Mouse (Mus musculus) neural tube, embryonic 11.5 days (tissue): ENCODE measurements around the gene H2-Ob. TPM values are rescaled to one million over a fixed set of nuclear protein-coding genes. Genes with fewer than 3 reads are reported as not detected.
A peak's percentile ranks its signal among the peaks of the same experiment; 100 is the strongest.

Source experiments
- ATAC-seq: fragments of 200-750 bp; cut with Nextera tagmentation; 2 replicates; pipeline ENCODE4 v1.8.0; 2017; ENCODE audit warnings: moderate number of reproducible peaks, mild to moderate bottlenecking, moderate TSS enrichment, moderate library complexity; ENCODE audit not compliant: insufficient read depth, low FRiP score, low TSS enrichment
- DNase-seq: peaks from one replicate; pipeline ENCODE4 v3.0.0-alpha.2; 2015; ENCODE audit warnings: low spot score
- H3K27ac ChIP-seq: fragments of 300-500 bp; sonication (generic); 2 replicates; pipeline ENCODE4 v1.5.1; 2014; ENCODE audit warnings: low read depth, mild to moderate bottlenecking, low read length
- H3K27me3 ChIP-seq: fragments of 300-500 bp; sonication (generic); 2 replicates; pipeline ENCODE4 v1.6.1; 2014; ENCODE audit warnings: mild to moderate bottlenecking, low read length, mixed read lengths; ENCODE audit not compliant: control insufficient read depth, insufficient read depth
- H3K36me3 ChIP-seq: fragments of 300-500 bp; sonication (generic); 2 replicates; pipeline ENCODE4 v1.6.1; 2014; ENCODE audit warnings: mild to moderate bottlenecking, low read length, moderate library complexity, mixed read lengths; ENCODE audit not compliant: control insufficient read depth, insufficient read depth
- H3K4me1 ChIP-seq: fragments of 300-500 bp; sonication (generic); 2 replicates; pipeline ENCODE4 v1.6.1; 2014; ENCODE audit warnings: low read length, mixed read lengths; ENCODE audit not compliant: control insufficient read depth, insufficient read depth
- H3K4me2 ChIP-seq: fragments of 300-500 bp; sonication (generic); 2 replicates; pipeline ENCODE4 v1.6.1; 2014; ENCODE audit warnings: low read depth, mild to moderate bottlenecking, moderate library complexity
- H3K4me3 ChIP-seq: fragments of 300-500 bp; sonication (generic); 2 replicates; pipeline ENCODE4 v1.5.1; 2014; ENCODE audit warnings: low read depth, low read length
- H3K9ac ChIP-seq: fragments of 300-500 bp; sonication (generic); 2 replicates; pipeline ENCODE4 v1.6.1; 2014; ENCODE audit warnings: mild to moderate bottlenecking, low read length
- H3K9me3 ChIP-seq: fragments of 300-500 bp; sonication (generic); 2 replicates; pipeline ENCODE4 v1.6.1; 2016; ENCODE audit warnings: low read length; ENCODE audit not compliant: control insufficient read depth
- WGBS: fragments of 180-500 bp; shearing (Covaris S2); extraction: QIAGEN DNeasy Blood & Tissue Kit; methylation state at CpG from one replicate; pipeline ENCODE4 v1.1.7; 2014; 5-methylcytosine and 5-hydroxymethylcytosine counted together
- polyA plus RNA-seq: library from polyadenylated mRNA; unstranded; fragments of >200 nt; fragmentation: Nextera tagmentation; extraction: Ambion mirVana; gene quantifications from 2 replicates; pipeline ENCODE4 v1.2.1, GENCODE M21; 2014

H2-Ob gene
- polyA plus RNA-seq, 1 experiment from 2014 or later: not detected

- Histone ChIP-seq H3K4me2 (no peak overlapping the region), H3K27me3 (peaks cover 7% of the 10 kb centered on the region), H3K9ac (no peak overlapping the region), H3K9me3 (no peaks in the 10 kb centered on the region), H3K4me3 (no peak overlapping the region), H3K36me3 (no peaks in the 10 kb centered on the region), H3K27ac (no peak overlapping the region), H3K4me1 (peaks cover 4% of the 10 kb centered on the region)
- DNase-seq (no peak), ATAC-seq (no peak)
- 90% methylated on average over 5 of the region's 5 CpGs for WGBS
Observed at GRCm38 (mm10) chr17:34260551-34260950, 21.8 kb downstream of the H2-Ob start.

DNA sequence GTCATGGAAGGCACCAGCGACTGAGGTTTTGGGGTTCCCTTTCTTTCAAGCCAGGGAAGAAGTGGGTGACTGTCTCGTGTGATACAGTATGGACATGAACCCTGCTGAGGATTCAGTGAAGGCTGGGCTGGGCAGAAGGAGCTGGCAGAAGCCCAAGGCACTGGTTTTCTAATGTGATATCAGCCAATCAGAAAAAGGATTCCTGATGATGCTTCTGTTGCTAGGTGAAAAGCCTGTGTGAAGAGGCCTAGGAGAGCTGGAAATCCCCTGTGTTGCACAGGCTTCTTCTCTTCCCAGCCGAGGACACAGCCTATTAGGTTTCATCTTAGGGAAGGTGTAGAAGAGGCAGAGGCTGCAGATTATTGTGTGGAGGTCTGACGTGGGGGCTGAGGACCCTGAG, 22.8 kb downstream of the H2-Ob start:
- Histone ChIP-seq H3K4me2 (no peak overlapping the region), H3K4me1 (peaks cover 4% of the 10 kb centered on the region), H3K27ac (no peak overlapping the region), H3K9me3 (no peaks in the 10 kb centered on the region), H3K27me3 (peaks cover 7% of the 10 kb centered on the region), H3K4me3 (no peak overlapping the region), H3K36me3 (no peaks in the 10 kb centered on the region), H3K9ac (no peak overlapping the region)
- DNase-seq: peak; percentile 57
- WGBS: 32% methylated on average over 4 of the region's 4 CpGs
- ATAC-seq: peak; percentile 57; the same call in 1 of the 2 replicates

- Histone ChIP-seq H3K4me2 (peak overlapping the region; percentile 86), H3K27me3 (peaks cover 7% of the 10 kb centered on the region), H3K4me3 (peak overlapping the region; percentile 39), H3K4me1 (peaks cover 4% of the 10 kb centered on the region), H3K9ac (peak overlapping the region; percentile 42; the same call in 1 of the 2 replicates), H3K36me3 (no peaks in the 10 kb centered on the region), H3K27ac (no peak overlapping the region), H3K9me3 (no peaks in the 10 kb centered on the region)
- WGBS: under 1% methylated on average over 8 of the region's 8 CpGs
- ATAC-seq: peak; percentile 80
- peak; percentile 76 for DNase-seq
Observed at GRCm38 (mm10) chr17:34263068-34263467, 24.4 kb downstream of the H2-Ob start.

DNA sequence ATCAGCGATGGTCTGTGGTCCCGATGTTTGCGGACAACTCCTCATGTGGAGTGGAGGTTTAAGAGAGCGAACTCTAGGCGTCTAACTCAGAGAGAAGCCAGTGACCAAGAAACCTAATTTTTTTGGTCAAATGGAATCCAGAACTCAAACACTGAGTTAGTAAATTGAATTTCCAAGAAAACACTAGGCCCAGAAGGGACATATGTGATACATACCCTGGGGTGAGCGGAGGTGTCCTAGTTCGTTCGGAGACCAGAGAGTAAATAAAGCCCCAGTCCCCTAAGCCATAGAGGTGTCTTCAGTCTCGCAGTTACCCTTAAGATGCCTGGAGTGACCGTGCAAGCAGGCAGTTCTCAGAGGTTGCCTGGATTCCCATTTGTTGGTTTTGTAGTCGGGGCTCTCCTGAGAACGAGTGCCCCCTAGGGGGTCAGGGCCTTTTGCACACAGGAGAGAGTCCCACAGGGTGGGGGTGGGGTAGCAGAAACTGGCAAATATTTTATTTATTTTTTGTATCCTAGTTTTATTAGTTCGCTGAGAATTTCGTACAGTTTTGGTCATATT, 25.2 kb downstream of the H2-Ob start:
- H3K27ac ChIP-seq: no peak overlapping the region
- H3K9ac ChIP-seq: no peak overlapping the region
- WGBS: 3% methylated on average over 14 of the region's 14 CpGs
- peaks cover 4% of the 10 kb centered on the region for H3K4me1 ChIP-seq
- peak overlapping the region; percentile 42 for H3K4me3 ChIP-seq
- no peaks in the 10 kb centered on the region for H3K9me3 ChIP-seq
- ATAC-seq: no peak
- peak; percentile 62 for DNase-seq
- H3K27me3 ChIP-seq: peaks cover 7% of the 10 kb centered on the region
- H3K4me2 ChIP-seq: peak overlapping the region; percentile 86
- H3K36me3 ChIP-seq: no peaks in the 10 kb centered on the region

- H3K4me1 ChIP-seq: peaks cover 4% of the 10 kb centered on the region
- no peak for ATAC-seq
- no peak overlapping the region for H3K27ac ChIP-seq
- peaks cover 7% of the 10 kb centered on the region for H3K27me3 ChIP-seq
- DNase-seq: peak; percentile 58
- peak overlapping the region; percentile 86 for H3K4me2 ChIP-seq
- peak overlapping the region; percentile 42 for H3K4me3 ChIP-seq
- no peaks in the 10 kb centered on the region for H3K9me3 ChIP-seq
- H3K36me3 ChIP-seq: no peaks in the 10 kb centered on the region
- H3K9ac ChIP-seq: peak overlapping the region; percentile 40
- under 1% methylated on average over 91 of the region's 93 CpGs for WGBS
Observed at GRCm38 (mm10) chr17:34264452-34265351, 26.0 kb downstream of the H2-Ob start.

GRCm38 (mm10) chr17:34268262-34268661, 29.6 kb downstream of the H2-Ob start:
- H3K27me3 ChIP-seq: peaks cover 7% of the 10 kb centered on the region
- ATAC-seq (no peak), DNase-seq (no peak)
- H3K9me3 ChIP-seq: no peaks in the 10 kb centered on the region
- no peak overlapping the region for H3K4me2 ChIP-seq
- H3K4me1 ChIP-seq: peaks cover 4% of the 10 kb centered on the region
- H3K9ac ChIP-seq: no peak overlapping the region
- no peak overlapping the region for H3K27ac ChIP-seq
- H3K4me3 ChIP-seq: no peak overlapping the region
- WGBS: 82% methylated on average over 2 of the region's 2 CpGs
- H3K36me3 ChIP-seq: no peaks in the 10 kb centered on the region

- WGBS: 86% methylated on average over 2 of the region's 2 CpGs
- no peak overlapping the region for H3K4me3 ChIP-seq
Observed at GRCm38 (mm10) chr17:34268748-34269147, 30.0 kb downstream of the H2-Ob start.

DNA sequence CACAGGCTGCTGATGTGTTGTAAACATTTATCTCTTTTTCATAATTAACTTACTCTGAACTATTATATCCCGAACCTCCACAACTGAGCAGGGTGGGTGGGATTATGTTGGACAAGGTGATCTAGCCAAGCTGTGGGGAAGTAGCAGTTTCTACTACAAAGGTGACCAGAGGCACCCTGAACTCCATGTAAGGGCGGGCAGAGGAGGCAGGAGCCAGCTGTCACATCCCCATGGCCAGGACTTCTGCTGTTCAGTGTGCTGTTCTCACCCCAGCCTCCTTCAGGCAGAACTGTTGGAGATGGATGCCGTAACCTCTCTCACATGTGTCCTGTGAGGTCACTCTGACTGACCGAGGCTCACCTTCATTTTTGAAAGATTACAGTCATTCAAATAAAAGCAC, 31.1 kb downstream of the H2-Ob start:
- 81% methylated on average over 4 of the region's 4 CpGs for WGBS
- H3K4me1 ChIP-seq: peaks cover 4% of the 10 kb centered on the region

More at GRCm38 (mm10) chr17:34268748-34269147, 30.0 kb downstream of the H2-Ob start:
- Histone ChIP-seq H3K9me3 (no peaks in the 10 kb centered on the region), H3K36me3 (no peaks in the 10 kb centered on the region), H3K9ac (no peak overlapping the region), H3K4me2 (no peak overlapping the region), H3K27me3 (peaks cover 7% of the 10 kb centered on the region), H3K27ac (no peak overlapping the region), H3K4me1 (peaks cover 4% of the 10 kb centered on the region)
- ATAC-seq (no peak), DNase-seq (no peak)

More for the DNA sequence above, 31.1 kb downstream of the H2-Ob start:
- Histone ChIP-seq H3K36me3 (no peaks in the 10 kb centered on the region), H3K27ac (no peak overlapping the region), H3K4me3 (no peak overlapping the region), H3K27me3 (peaks cover 4% of the 10 kb centered on the region), H3K4me2 (no peak overlapping the region), H3K9me3 (no peaks in the 10 kb centered on the region), H3K9ac (no peak overlapping the region)
- DNase-seq (no peak), ATAC-seq (no peak)
